Mouse (Mus musculus) olfactory bulb, adult 2 months (tissue): ENCODE data around the gene Fam126b.

Experiments used
- CTCF ChIP-seq: fragments of 200-500 bp; IDR thresholded peaks from 2 replicates; pipeline ENCODE4 v1.5.1; 2012; ENCODE audit warnings: low read depth, mild to moderate bottlenecking, low read length, moderate library complexity; ENCODE audit not compliant: insufficient read depth
- POLR2A ChIP-seq: fragments of 200-500 bp; IDR thresholded peaks from 2 replicates; pipeline ENCODE4 v1.6.1; 2012; ENCODE audit warnings: mild to moderate bottlenecking, low read depth, low read length, moderate library complexity; ENCODE audit not compliant: insufficient read depth

GRCm38 (mm10) chr1:58614424-58614823, 28.3 kb upstream of the Fam126b start:
- TF ChIP-seq CTCF (no peak), POLR2A (no peak)
